Mouse (Mus musculus): ENCODE data around the gene Dera.

DNA sequence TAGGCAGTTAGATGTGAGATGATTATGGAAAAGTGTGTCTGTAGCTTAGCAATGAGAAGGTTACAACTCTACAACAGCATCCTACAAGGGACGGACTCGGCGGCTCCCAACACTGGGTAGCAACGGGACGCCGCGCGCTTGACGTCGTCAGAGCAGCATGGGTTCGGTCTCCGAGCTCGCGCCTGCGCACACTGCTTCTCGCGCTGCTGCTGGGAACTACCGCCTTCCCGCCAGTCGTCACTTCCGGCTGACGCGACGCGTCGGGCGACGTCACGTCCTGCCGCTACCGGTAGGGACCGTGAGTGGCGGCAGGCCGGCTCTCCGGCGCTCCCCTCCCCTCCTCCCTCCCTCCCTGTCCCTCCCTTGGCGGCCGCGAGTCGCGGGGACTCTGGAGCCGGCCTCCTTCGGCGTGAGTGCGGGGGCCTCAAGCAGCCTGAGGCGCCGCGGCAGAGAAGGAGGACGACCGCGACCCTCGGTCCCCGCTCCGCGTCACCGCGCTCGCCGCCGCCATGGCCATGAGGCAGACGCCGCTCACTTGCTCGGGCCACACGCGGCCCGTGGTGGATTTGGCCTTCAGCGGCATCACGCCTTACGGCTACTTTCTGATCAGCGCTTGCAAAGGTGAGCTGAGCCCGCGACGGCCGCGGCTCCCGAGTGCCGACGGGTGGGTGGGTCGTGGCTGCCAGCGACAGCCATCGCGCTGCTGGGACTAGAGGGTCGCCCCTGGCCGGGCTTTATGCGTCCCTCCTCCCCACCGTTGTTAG, 19.3 kb upstream of the Dera start, which contains the start of gene Strap:
- TF ChIP-seq CTCF (IDR thresholded peaks at IDR 0.05; ENCODE audit: borderline replicate concordance, control insufficient read depth, extremely low read depth, insufficient read depth, low read length, poor library complexity) = peak; percentile 47; the same call in 1 of the 2 replicates
- TF ChIP-seq POLR2A (IDR thresholded peaks at IDR 0.05; ENCODE audit: control insufficient read depth, extremely low read depth, insufficient read depth, low read length, poor library complexity) = peak; percentile 80

All from thymus, adult 2 months (tissue).